ENCODE assay signal across 10 mouse cellular contexts in the genomic region with DNA sequence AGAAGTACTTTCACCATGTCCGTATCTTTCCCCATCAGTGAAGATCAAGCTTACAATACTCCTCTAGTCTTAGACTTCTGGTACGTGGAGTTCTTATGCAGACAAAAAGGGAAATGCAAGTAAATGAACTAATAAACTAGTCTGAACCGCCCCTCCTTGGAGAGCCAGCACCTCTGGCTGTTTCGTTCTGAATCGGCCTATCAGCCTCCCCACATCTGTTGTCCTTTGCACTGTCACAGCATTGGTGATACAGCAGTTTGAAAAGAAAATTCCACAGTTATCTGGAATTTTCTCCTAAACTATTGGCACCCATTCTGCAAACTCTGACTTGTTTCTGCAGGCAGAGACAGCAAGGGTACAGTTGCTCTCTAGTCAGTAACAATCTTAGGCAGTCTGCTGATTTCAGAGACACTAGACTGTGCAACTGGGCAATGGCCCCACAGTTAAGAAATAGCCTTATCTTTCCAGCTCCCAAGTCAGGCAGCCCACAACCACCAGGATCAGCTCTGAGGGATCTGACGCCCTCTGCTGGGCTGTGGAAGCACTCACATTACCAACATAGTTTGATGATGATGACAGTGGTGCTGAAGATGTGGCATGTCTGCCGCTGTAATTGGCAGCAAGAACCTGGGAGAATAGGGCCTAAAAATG.
A peak's percentile ranks its signal among the peaks of the same experiment; 100 is the strongest.
DNase-seq lines count a peak whose midpoint lies in the region; ATAC-seq and TF ChIP-seq lines count a peak whose summit lies in the region.
"Had no signal": no experiment of that assay in that cellular context is flagged by ENCODE, and none has a peak within 500 bp of the region (broad histone marks: within the 10 kb centered on the region; RNA-seq: fewer than 3 reads in every experiment).

No protein-coding gene starts in this region.

- no peak overlapping the region for H3K27ac ChIP-seq in heart, adult 2 months
- H3K27ac ChIP-seq in heart, embryonic 12.5 days (ENCODE audit: poor library complexity, severe bottlenecking) = no peak overlapping the region
- H3K27ac ChIP-seq in embryonic facial prominence, embryonic 10.5 days (replicated peaks) = no peak overlapping the region
- H3K27ac ChIP-seq: embryonic facial prominence, embryonic 15.5 days; midbrain, embryonic 12.5 days had no signal

- no peak for ATAC-seq in heart, embryonic 12.5 days (ENCODE audit: insufficient number of reproducible peaks, low FRiP score)

- TF ChIP-seq CTCF in heart, adult 2 months (IDR thresholded peaks at IDR 0.05) = peak; percentile 71

- intact Hi-C loops in heart, adult 2 months (cut with DNase I) = loop anchor here (5.0 kb wide), 2 partner anchors 53 to 362 kb away; no protein-coding TSS in a partner anchor

- TF ChIP-seq EP300 in heart, adult 2 months (IDR thresholded peaks at IDR 0.05; ENCODE audit: insufficient read depth, low read depth, low read length) = no peak

- H3K4me2 ChIP-seq in heart, embryonic 12.5 days = no peak overlapping the region
- H3K4me2 ChIP-seq: embryonic facial prominence, embryonic 15.5 days; midbrain, embryonic 12.5 days had no signal

- no peaks in the 10 kb centered on the region for H3K79me2 ChIP-seq in heart, adult 2 months (replicated peaks; ENCODE audit: control insufficient read depth, insufficient read depth, low read length)

- no peak for TF ChIP-seq POLR2A in heart, adult 2 months (IDR thresholded peaks at IDR 0.05; ENCODE audit: insufficient read depth, low read depth, low read length)

- no peaks in the 10 kb centered on the region for H3K4me1 ChIP-seq in heart, adult 2 months (ENCODE audit: control insufficient read depth, insufficient read depth, low read length)
- H3K4me1 ChIP-seq in heart, embryonic 12.5 days (replicated peaks) = peaks cover 30% of the 10 kb centered on the region
- H3K4me1 ChIP-seq in embryonic facial prominence, embryonic 10.5 days = peaks cover 12% of the 10 kb centered on the region

- peak; percentile 64 to 68 for DNase-seq in heart, adult 2 months
- peak; percentile 81 for DNase-seq in A20 (ENCODE audit: low read depth, low spot score)
- DNase-seq in adrenal gland, adult 18-20 months (ENCODE audit: low spot score in 2 of 2) = peak; percentile 30 to 40
- DNase-seq in embryonic facial prominence, embryonic 10.5 days (ENCODE audit: low spot score) = peak; percentile 44
- peak; percentile 51 for DNase-seq in induced T-regulatory cell, adult 2 months (ENCODE audit: low read depth)
- DNase-seq in lung, postnatal 10 days = peak; percentile 72
- peak; percentile 52 for DNase-seq in thymus, postnatal 14 days

- no peak overlapping the region for H3K9ac ChIP-seq in heart, adult 2 months (ENCODE audit: low read depth, low read length)
- H3K9ac ChIP-seq in heart, embryonic 12.5 days = no peak overlapping the region
- H3K9ac ChIP-seq: embryonic facial prominence, embryonic 15.5 days; midbrain, embryonic 12.5 days had no signal

- H3K4me3 ChIP-seq in heart, adult 2 months = no peak overlapping the region
- H3K4me3 ChIP-seq in heart, embryonic 12.5 days = no peak overlapping the region
- H3K4me3 ChIP-seq in embryonic facial prominence, embryonic 10.5 days = no peak overlapping the region
- H3K4me3 ChIP-seq: embryonic facial prominence, embryonic 15.5 days; midbrain, embryonic 12.5 days had no signal

- H3K9me3 ChIP-seq in heart, embryonic 12.5 days (replicated peaks) = no peaks in the 10 kb centered on the region
- H3K9me3 ChIP-seq in embryonic facial prominence, embryonic 10.5 days = no peaks in the 10 kb centered on the region
- H3K9me3 ChIP-seq: embryonic facial prominence, embryonic 15.5 days; midbrain, embryonic 12.5 days had no signal

- H3K36me3 ChIP-seq in heart, adult 2 months (ENCODE audit: control insufficient read depth, insufficient read depth, low read length) = no peaks in the 10 kb centered on the region
- H3K36me3 ChIP-seq in heart, embryonic 12.5 days = no peaks in the 10 kb centered on the region
- peaks cover 15% of the 10 kb centered on the region; the same call in 1 of the 2 replicates for H3K36me3 ChIP-seq in embryonic facial prominence, embryonic 10.5 days (replicated peaks)
- H3K36me3 ChIP-seq: embryonic facial prominence, embryonic 15.5 days had no signal

- H3K27me3 ChIP-seq in heart, adult 2 months (ENCODE audit: control insufficient read depth, insufficient read depth, low read length) = no peaks in the 10 kb centered on the region
- no peaks in the 10 kb centered on the region for H3K27me3 ChIP-seq in heart, embryonic 12.5 days (replicated peaks)
- H3K27me3 ChIP-seq in embryonic facial prominence, embryonic 10.5 days (replicated peaks; ENCODE audit: low read depth, poor library complexity, severe bottlenecking) = no peaks in the 10 kb centered on the region
- H3K27me3 ChIP-seq: embryonic facial prominence, embryonic 15.5 days; midbrain, embryonic 12.5 days had no signal

- 58% methylated on average over 7 of the region's 7 CpGs for WGBS in heart, adult 2 months
- 50% methylated on average over 7 of the region's 7 CpGs for WGBS in heart, embryonic 12.5 days
- WGBS in embryonic facial prominence, embryonic 10.5 days = 75% methylated on average over 7 of the region's 7 CpGs
